Mouse (Mus musculus) Patski (cell line): ENCODE results near the gene Mcm10. TPM values are rescaled to one million over a fixed set of nuclear protein-coding genes. Genes with fewer than 3 reads are reported as not detected.

Experiments used
- ATAC-seq: fragments of 100-300 bp; one replicate; pipeline ENCODE4 v1.8.0; 2021
- CTCF ChIA-PET: fragments of 350-600 bp; sonication (Branson Sonifier 250); formaldehyde crosslinking; loops from one replicate; lab custom pipeline; 2022; ENCODE audit warnings: inconsistent platforms; lab: Charles Lee
- POLR2A ChIA-PET: fragments of 350-600 bp; sonication (Branson Sonifier 250); formaldehyde crosslinking; loops from one replicate; lab custom pipeline; 2022; ENCODE audit warnings: antibody characterized with exemption, inconsistent platforms; lab: Charles Lee
- DNase-seq: peaks from one replicate; pipeline ENCODE4 v3.0.0-alpha.2; 2011; ENCODE audit warnings: low read depth, low spot score
- H3K27me3 ChIP-seq: fragments of 371-371 bp; one replicate; pipeline ENCODE4 v1.5.1; 2021
- CTCF ChIP-seq: fragments of 100-300 bp; IDR thresholded peaks from one replicate; pipeline ENCODE4 v1.5.1; 2021
- in situ Hi-C: fragments of 300-500 bp; cut with MboI; formaldehyde crosslinking; loops from 3 replicates; pipeline ENCODE4 v1.11.1; 2018; ENCODE audit warnings: low pct_unique_long_range_greater_than_20kb, mixed read lengths
- polyA plus RNA-seq: library from polyadenylated mRNA; unstranded; gene quantifications from one replicate; pipeline ENCODE4 v1.2.3, GENCODE M21; 2021

Gene Mcm10
- polyA plus RNA-seq, 1 experiment from 2014 or later, result 12.2 TPM

DNA sequence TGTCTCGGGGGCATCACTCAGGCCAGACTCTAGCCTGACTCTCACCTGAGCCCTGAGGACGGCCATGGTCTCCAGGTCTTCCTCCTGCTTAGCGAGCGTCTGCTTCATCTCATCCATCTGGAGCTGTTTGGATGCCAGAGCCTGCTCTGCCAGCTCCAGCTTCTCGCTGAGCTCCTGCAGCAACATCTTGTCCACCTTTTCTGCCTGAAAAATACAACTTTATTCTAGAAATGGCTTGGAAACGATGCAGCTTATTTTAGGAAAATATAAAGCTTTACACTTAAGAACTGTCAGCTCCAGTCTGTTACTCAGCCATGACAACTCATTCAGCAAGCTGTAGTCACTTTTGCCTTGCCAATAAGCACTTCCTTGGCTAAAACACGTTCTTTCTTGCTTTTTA lies 18.6 kb upstream of the Mcm10 start:
- TF ChIP-seq CTCF, result no peak
- ChIA-PET CTCF (no interaction called here), POLR2A (no interaction called here)
- in situ Hi-C loops, result no loop called here
- no peaks in the 10 kb centered on the region for H3K27me3 ChIP-seq
- no peak for ATAC-seq
- DNase-seq, result no peak

DNA sequence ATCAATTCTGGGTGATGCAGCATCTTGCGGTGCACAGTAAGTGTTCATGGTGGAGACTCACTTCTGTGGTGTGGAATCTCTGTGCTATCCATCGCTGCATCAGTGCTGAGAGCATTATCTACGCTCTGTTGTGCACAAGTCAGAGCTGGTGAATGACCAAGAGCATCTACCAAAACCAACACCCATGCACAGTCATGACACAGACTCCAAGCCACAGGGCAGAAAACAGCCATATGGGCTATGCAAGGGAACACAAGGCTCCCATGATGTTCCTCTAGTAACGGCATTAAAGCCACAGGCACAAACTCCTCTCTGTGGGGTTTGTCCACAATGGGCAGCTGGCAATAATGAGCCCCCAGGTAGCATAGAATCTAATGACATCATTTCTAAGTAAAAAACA lies 17.2 kb upstream of the Mcm10 start:
- no peak for TF ChIP-seq CTCF
- no peak for DNase-seq
- ChIA-PET POLR2A (no interaction called here), CTCF (interaction anchor here (1.2 kb wide), 1 partner anchor 19 kb away, joined by 3 read pairs; no protein-coding TSS in a partner anchor)
- no peaks in the 10 kb centered on the region for H3K27me3 ChIP-seq
- ATAC-seq, result no peak
- in situ Hi-C loops, result no loop called here

DNA sequence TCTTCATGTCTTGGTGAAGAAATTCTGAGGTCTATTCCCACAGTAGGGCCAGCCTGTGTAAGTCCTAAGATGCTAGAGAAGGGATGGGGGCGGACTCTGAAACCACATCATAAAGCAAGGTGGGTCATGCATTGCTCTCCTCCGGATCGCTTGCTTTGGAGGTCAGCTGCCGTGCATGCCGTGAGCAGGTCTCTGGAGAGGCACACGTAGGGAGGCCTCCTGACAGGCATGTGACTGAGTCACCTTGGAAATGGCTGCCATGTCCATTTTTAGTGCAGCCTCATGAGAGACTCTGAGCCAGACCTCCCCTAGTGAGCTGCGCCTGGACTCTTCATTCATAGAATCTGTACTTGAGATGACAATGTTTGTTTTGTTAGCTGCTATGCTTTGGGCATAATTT lies 15.5 kb upstream of the Mcm10 start:
- no peak for DNase-seq
- CTCF ChIA-PET, result no interaction called here
- H3K27me3 ChIP-seq, result no peaks in the 10 kb centered on the region
- ATAC-seq, result no peak
- POLR2A ChIA-PET, result no interaction called here
- no peak for TF ChIP-seq CTCF
- in situ Hi-C loops, result no loop called here

DNA sequence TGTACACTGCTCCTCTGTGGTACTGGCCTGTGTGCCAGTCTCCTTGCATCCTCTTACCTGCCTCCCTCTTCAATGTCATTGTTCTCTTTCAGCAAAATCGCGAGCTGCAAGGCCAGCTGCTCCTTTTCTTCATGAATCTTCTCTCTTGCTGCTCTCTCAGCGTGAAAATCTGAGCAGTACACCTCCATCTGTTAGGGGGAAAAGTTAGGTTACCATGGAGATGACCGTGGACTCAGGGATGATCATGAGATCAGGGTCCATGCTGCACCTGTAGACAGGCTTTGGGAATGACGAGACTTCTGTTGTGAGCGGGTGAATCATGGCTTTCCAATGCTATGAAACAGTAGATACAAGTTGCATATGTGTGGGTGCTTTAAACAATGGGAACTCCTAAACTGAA lies 14.5 kb upstream of the Mcm10 start:
- ATAC-seq, result no peak
- ChIA-PET POLR2A (no interaction called here), CTCF (interaction anchor here (2.1 kb wide), 1 partner anchor 8 kb away, joined by 7 read pairs; no protein-coding TSS in a partner anchor)
- no peak for TF ChIP-seq CTCF
- H3K27me3 ChIP-seq, result no peaks in the 10 kb centered on the region
- in situ Hi-C loops, result no loop called here
- no peak for DNase-seq

DNA sequence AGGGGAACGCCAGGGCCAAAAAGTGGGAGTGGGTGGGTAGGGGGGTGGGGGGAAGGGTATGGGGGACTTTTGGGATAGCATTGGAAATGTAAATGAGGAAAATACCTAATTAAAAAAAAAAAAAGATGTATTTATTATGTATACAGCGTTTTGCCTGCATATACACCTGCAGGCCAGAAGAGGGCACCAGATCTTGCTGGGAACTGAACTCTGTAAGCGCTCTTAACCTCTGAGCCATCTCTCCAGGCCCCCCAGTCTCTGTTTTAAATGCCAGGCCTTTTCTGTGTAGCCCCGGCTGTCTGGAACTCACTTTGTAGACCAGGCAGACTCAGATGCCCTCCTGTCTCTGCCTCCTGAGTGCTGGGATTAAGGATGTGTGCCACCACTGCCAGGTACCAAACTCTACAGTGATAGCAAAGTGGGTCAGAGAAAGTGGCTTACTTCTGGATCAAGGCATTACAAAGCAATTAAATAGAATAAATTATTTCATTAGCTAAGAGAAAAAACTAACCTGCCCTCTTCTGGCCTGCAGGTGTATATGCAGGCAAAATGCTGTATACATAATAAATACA lies 12.7 kb upstream of the Mcm10 start:
- TF ChIP-seq CTCF, result peak; percentile 61
- ChIA-PET CTCF (interaction anchor here (2.1 kb wide), 1 partner anchor 10 kb away, joined by 7 read pairs; no protein-coding TSS in a partner anchor), POLR2A (no interaction called here)
- H3K27me3 ChIP-seq, result no peaks in the 10 kb centered on the region
- in situ Hi-C loops, result no loop called here
- no peak for DNase-seq
- ATAC-seq, result no peak

DNA sequence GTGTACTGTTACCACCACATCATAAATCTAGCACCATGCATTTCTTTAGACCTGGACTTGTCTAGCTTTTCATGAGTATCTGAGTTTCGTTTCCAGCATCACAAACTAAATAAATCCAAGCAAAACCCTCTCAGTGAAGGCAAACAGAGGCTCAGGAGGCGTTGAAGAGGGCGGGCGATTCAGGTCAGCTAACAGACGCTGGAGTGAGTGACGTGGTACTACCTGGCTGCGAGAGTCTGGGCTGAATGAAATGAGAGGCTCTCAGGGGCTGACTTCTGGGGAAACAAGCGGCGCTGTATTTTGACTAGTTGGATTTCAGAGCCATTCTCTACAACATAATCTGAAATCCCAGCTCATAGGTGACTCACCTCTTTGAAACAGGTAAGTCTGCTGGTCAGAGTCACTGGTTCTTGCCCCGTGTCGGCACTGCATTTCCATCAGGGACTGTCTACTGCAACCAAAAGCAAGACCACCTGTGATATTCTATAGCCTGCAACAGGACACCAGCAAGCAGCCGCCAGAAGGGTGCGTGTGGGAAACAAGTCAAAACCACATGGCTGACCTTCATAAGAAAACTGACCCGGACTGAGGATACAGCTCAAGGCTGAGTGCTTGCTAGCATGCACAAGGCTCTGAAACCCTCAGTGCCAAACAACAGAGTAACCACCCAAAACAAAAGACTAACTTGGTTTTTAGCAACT lies 11.3 kb upstream of the Mcm10 start:
- DNase-seq (no peak), ATAC-seq (no peak)
- POLR2A ChIA-PET, result no interaction called here
- CTCF ChIA-PET, result interaction anchor here (0.9 kb wide), 1 partner anchor 9 kb away, joined by 4 read pairs; no protein-coding TSS in a partner anchor
- H3K27me3 ChIP-seq, result no peaks in the 10 kb centered on the region
- TF ChIP-seq CTCF, result no peak
- in situ Hi-C loops, result no loop called here

DNA sequence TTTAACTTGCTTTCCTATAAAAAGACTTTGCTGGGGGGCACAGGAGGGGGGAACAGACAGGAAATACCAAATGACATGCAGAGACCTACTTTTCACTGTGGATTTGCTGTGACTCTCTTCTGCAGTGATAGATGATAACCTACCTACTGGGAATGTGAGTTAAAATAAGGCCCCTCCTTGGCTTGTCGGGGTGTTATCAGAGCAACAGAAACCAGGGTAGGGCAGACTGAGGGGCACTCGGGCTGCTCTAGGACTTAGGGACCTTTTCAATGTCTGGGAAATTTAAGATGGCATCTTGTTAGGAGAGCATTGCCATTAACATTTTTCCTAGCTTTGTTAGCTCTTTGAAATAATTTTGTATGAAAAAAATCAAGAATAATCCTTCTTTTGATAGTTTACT lies 10.7 kb upstream of the Mcm10 start:
- in situ Hi-C loops, result no loop called here
- CTCF ChIA-PET, result interaction anchor here (0.9 kb wide), 1 partner anchor 10 kb away, joined by 4 read pairs; no protein-coding TSS in a partner anchor
- no peaks in the 10 kb centered on the region for H3K27me3 ChIP-seq
- ATAC-seq (no peak), DNase-seq (no peak)
- no peak for TF ChIP-seq CTCF
- POLR2A ChIA-PET, result no interaction called here

DNA sequence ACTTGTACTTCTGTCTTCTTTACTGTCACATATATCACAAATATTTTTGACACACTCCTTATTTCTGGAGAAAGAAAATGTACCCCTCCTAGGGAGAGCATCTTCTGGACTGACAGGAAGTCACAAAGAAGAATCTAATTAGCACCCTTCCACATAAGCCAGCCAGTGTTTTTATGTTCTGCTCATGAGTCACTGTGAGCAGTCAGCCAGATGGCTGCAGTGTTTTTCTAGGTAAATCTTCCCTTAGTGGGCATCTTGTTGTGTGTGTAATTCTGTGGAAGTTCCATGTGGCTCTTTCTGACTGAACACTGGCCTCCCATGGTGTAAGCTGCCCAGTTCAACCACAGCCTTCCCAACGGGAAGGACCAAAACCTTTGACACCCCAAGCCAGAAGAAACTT lies 7.1 kb upstream of the Mcm10 start:
- ATAC-seq, result peak; percentile 76

DNA sequence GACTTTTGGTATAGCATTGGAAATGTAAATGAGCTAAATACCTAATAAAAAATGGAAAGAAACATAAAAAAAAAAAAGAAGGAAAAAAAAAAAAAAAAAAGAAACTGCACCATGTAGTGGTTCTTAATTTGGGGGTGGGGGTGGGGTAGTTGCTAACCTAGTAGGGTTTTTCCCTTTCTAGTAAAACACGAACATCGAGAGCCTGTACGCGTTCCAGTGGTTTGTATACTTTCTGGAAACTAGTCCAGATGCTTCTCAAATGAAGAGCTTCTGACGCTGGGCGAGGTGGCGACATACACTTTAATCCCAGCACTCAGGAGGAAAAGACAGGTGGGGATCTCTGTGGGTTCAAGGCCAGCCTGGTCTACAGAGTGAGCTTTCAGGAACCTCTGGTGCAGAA lies 4.3 kb upstream of the Mcm10 start:
- CTCF ChIA-PET, result no interaction called here
- no peaks in the 10 kb centered on the region for H3K27me3 ChIP-seq
- POLR2A ChIA-PET, result no interaction called here
- no peak for DNase-seq
- no peak for TF ChIP-seq CTCF
- no peak for ATAC-seq
- in situ Hi-C loops, result no loop called here

More for the DNA sequence above, 7.1 kb upstream of the Mcm10 start:
- in situ Hi-C loops, result no loop called here
- no peak for DNase-seq
- H3K27me3 ChIP-seq, result no peaks in the 10 kb centered on the region
- ChIA-PET CTCF (no interaction called here), POLR2A (no interaction called here)
- TF ChIP-seq CTCF, result no peak

DNA sequence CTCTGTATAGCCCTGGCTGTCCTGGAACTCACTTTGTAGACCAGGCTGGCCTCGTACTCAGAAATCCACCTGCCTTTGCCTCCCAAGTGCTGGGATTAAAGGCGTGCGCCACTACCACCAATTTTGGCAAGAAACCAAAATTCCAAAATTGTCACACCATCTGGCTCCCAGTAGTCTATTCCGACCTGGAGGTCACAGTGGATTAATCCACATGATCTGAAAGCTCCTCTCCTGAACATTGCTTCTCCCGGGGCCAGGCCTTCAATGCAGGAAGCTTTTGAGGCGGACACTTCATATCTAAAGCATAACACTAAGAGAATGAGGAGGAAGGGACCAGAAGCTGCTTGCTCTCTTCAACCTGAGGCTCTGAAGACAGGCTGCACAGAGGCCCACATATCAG lies 2.9 kb upstream of the Mcm10 start:
- ChIA-PET POLR2A (no interaction called here), CTCF (no interaction called here)
- in situ Hi-C loops, result no loop called here
- H3K27me3 ChIP-seq, result no peaks in the 10 kb centered on the region
- DNase-seq (no peak), ATAC-seq (no peak)
- no peak for TF ChIP-seq CTCF

DNA sequence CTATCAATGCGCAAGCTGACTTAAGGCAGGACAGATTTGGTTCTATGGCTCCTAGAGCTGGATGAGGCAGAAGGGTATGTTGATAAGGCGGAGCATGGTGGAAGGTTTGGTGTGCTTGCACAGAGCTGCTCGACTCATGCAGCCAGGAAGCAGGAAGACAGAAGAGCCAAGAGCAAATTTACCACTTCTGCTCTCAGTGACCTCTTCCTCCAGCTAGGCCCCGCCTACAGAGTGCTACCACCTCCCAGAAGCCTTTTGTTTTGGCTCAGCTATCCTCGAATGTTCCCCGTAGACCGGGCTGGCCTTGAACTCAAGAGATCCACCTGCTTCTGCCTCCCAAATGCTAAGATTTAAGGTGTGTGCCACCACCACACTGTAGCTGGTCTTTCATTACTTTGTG lies 2.0 kb upstream of the Mcm10 start:
- no peak for ATAC-seq
- in situ Hi-C loops, result no loop called here
- no peak for DNase-seq
- POLR2A ChIA-PET, result no interaction called here
- no peak for TF ChIP-seq CTCF
- H3K27me3 ChIP-seq, result no peaks in the 10 kb centered on the region
- CTCF ChIA-PET, result interaction anchor here (0.7 kb wide), 1 partner anchor 22 kb away, joined by 3 read pairs; no protein-coding TSS in a partner anchor
